Mouse (Mus musculus) frontal cortex, adult (tissue): ENCODE measurements at regions not wholly inside any gene's neighbourhood (a gene's known extent, or its start where the extent isn't known, plus 50 kb on each side); places are given as distances from the start of the nearest gene placed in this dataset.
"Not testable (repeated sequence)": the region's sequence is repeated elsewhere in the genome, so short reads cannot be mapped to it uniquely, and the experiment has no call there.

ENCODE experiments used
- ATAC-seq: cut with Nextera tagmentation; 2 replicates; pipeline ENCODE4 v1.9.2; 2017; ENCODE audit warnings: mild to moderate bottlenecking, moderate library complexity, mixed read lengths; ENCODE audit not compliant: low TSS enrichment

DNA sequence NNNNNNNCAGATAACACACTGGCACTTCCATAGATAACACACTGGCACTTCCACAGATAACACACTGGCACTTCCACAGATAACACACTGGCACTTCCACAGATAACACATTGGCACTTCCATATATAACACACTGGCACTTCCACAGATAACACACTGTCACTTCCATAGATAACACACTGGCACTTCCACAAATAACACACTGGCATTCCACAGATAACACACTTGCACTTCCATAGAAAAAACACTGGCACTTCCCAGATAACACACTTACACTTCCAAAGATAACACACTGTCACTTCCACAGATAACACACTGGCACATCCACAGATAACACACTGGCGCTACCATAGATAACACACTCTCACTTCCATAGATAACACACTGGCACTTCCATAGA is 105.7 kb upstream of the Afdn start:
- not testable (repeated sequence) for ATAC-seq

DNA sequence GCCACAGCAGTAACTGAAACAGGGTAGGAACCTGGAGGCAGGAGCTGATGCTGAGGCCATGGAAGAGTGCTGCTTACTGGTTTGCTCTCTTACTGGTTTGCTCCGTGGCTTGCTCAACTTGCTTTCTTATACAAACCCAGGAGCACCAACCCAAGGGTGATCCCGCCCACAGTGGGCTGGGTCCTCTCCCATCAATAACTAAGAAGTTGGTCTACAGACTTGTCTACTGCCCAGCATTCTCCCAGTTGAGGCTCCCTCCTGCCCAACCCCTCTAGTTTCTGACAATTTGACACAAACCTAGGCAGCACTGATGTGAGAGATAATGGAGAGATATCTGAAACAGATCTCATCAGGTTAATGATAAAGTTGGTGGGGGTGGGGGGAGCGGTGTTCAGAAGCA is 104.3 kb upstream of the Afdn start:
- no peak for ATAC-seq

DNA sequence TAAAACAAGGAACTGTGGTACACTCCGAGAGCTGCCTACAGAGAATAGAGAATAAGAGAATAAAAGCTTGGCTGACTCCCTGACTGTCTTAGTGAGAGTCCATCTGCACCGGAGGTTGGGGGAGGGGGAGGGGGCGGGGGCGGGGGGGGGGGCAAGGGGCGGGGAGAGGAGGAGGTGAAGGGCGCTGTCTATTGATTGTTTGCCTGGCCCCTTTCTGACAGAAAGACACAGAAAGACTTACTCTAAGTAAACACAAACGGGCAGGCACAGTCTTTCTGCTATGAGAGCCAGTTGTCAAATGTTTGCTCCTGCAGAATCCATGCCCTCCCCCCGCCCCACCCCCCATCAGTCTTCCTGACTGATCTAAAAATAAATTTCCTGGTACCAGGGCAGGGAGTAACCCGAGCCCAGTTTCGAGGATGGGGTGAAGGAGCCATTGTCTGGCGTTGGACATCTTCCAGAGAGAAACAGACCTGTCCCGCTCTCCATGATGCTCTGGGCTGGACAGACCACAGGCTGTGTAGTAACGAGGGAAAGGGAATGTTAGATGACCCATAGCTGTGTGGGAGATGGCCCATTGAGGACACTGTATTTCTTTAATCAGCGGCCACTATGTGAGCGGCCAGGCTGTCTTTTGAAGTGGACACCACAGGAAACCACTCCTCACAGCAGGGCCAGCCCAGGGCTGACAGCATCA is 103.7 kb upstream of the Afdn start:
- peak; percentile 41 for ATAC-seq

DNA sequence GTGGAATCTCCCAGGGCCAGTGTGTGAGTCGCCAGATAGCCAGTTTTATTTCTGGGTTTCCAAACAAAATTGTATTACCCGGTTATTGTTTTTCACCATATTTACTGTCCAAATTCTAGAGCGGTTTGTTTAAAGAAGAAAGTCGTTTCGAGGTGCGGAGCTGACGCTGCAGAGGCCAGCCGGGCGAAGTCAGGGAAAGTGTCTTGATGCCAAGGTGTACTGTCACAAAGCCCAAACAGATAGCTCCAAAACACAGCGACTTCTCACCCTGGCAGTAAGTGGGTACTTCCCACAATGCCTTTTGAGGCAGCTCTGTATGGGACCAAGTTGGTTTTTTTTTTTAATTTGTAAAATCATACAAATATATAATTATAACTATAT is 103.2 kb upstream of the Afdn start:
- no peak for ATAC-seq

DNA sequence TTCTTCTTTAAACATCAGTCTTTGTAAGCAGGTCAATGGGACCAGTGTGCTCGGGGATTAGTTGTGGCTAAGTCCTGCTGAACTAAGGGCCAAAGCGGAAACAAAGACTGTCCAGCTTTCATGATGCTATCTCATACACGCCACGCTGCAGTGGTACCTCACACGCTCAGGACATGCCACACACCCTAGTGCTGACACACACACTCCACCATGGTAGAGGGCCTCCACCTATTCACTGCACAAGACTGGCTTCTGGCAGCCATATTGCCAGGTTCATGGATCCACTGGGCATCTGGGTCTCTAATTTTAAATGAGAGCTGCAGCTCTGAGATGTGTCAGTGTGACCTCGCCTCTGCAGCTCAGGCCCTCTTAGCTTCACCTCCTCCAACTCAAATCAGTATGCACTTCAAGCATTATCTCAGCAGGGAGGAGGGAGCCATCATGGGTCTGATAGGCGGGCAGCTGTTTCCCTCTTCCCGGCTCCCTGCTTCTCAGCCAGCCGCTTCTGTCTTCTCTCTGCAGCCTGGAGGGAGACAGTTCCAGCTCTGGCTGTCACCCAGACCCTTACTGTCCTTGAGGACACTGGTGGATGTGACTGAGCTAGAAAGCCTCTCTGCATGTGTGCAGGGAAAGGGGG is 102.6 kb upstream of the Afdn start:
- no peak for ATAC-seq

DNA sequence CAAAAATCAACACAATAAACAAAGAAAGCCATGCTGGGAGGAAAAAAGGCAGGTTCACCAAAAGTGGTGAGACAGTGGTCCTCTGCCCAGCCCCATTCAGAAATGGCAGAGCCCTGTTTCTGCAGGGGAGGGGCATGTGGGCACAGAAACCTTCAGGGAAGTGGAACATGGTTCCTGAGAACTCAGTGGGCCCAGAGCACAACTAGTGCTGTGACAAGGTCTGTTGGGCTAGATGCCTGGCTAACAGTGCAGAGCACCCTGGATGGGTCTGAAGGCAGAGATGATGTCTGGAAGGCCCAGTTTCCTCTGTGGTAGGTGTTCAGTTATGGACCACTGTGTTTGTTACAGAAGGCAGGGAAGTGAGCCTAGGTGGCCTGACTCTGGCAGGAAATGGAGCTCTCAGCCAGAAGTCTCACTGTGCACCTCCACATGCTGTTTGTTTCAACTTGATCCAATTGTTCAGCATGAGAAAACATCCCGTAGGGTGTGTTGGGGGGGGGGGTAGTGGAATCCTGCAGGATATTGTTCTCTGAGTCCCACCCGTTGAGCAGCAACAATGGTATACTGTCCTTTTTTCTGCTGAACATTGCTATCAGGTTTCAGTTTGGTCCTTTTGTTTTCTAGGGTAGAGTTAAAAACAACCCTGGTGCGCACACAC is 101.9 kb upstream of the Afdn start:
- ATAC-seq: no peak

DNA sequence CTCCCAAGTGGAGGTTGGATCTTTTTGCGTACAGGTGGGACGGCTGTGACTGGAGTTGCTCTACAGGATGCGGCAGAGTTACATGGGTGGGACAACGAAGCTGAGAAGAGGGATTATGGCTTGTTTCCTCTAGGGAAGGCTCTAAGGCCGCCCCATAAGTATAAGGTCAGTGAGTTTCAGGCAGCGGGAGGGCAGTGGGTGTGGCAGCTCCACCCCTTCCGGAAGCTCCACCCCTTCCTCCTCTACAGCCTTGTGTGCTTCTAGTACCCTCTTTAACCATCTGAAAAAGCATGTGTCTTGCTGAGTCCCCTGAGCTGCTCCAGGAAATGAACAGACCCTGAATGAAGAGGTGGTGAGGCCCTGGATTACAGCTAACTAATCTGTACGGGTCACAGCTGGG is 101.2 kb upstream of the Afdn start:
- ATAC-seq: no peak

DNA sequence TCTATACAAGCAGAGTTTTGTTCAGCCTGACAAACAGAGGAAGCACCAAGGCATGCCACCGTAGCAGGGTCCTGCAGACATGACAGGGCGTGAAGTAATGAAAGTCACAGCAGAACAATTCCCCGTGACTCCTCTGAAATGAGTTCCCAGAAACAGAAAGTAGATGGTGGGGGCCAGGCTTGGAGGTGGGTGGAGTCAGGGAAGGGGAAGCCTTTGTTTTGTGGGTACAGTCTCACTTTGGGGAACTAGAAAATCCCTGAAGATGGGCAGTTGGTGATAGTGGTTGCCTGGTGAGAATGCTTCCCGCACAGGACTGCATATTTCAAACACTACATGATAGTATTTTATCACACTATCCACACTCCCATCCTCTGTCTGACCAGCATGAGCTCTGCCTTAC is 100.4 kb upstream of the Afdn start:
- ATAC-seq: no peak

DNA sequence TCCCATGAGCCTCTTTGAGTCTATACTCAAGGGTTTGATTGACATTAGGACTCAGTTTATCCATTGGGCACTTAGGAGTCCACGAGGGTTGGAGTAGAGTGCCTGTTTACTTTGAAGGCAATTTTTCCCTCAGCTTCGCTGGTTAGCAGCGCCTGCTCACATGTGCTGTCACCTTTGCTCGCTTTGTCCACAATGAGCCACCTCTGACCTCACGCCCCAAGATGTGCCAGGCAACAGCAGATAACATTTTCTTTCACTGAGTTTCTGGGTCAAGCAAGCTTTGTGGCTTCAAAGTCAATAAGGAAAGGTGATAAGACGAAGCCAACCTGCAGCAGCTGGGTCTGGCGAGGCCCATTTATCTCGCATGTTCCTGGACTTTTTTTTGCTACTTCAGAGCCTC is 99.3 kb upstream of the Afdn start:
- no peak for ATAC-seq

DNA sequence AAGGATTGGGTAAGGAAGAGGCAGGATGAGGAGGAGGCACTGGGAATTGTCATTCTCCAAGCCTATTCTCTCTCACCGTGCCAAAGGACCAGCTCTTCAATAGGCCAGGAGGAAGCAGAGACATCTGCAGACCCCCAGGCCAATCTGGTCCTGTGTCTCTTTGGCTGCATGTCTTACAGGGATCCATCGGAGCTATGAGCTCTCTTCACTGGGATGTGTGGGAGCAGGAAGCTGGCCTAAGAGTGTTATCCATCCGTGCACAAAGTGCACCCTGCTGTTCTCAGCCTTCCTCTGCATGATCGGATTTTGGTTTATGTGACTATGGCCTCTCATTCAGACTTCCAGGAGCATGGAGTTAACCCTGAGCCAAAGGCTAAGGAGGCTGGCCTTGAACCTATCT is 98.2 kb upstream of the Afdn start:
- no peak for ATAC-seq
